Mouse (Mus musculus): Measurements from ENCODE around the gene Rack1. TPM values are rescaled to one million over a fixed set of nuclear protein-coding genes. Genes with fewer than 3 reads are reported as not detected.

The Rack1 gene
- polyA plus RNA-seq, 1 experiment = 2,044 TPM

DNA sequence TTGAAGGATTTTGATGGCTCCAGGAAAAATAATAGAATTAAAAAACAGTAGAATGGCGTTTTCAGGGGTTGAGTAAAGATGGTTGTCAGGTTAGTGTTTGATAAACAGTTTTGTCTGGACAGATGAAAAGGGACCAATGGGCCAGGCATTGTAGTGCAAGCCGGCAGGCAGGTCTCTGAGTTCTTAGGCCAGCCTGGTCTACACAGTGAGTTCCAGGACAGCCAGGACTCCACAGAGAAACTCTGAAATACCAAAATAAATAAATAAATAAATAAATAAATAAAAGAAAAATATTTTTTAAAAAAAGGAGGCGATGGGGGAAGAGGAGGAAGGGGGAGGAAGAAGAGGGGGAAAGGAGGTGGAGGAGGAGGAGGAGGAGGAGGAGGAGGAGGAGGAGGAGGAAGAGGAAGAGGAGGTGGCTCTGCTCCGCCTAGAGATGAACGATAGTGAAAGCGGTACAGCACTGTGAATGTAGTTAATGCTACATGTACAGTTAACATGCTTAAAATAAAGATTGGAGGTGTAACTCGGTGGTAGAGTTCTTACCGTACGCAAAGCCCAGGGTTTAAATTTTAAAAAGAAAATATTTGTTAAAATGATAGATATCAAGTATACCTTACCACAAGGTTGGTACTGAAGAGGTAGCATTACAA is 33.1 kb downstream of the Rack1 start:
- H3K9ac ChIP-seq (ENCODE audit: low read depth, poor library complexity, severe bottlenecking) = no peak overlapping the region
- no peaks in the 10 kb centered on the region for H3K9me3 ChIP-seq (replicated peaks; ENCODE audit: control insufficient read depth, insufficient read depth, low read length, poor library complexity, severe bottlenecking)
- H3K27me3 ChIP-seq (ENCODE audit: control insufficient read depth, insufficient read depth, low read length, poor library complexity, severe bottlenecking) = 0 out of 2 replicates have a peak, but pooled peaks cover 3% of the 10 kb centered on the region
- no peak overlapping the region for H3K27ac ChIP-seq (ENCODE audit: insufficient read depth, low read length)
- H3K36me3 ChIP-seq (ENCODE audit: control insufficient read depth, insufficient read depth, low read length, poor library complexity, severe bottlenecking) = no peaks in the 10 kb centered on the region
- H3K4me1 ChIP-seq (ENCODE audit: control insufficient read depth, insufficient read depth, low read length) = no peaks in the 10 kb centered on the region
- no peak for TF ChIP-seq CTCF (IDR thresholded peaks at IDR 0.05; ENCODE audit: low read depth, low read length)
- TF ChIP-seq POLR2A (IDR thresholded peaks at IDR 0.05; ENCODE audit: insufficient read depth, low read length) = no peak
- TF ChIP-seq EP300 (IDR thresholded peaks at IDR 0.05; ENCODE audit: insufficient read depth, low read depth, low read length) = no peak
- H3K4me3 ChIP-seq (ENCODE audit: low read depth, low read length) = peak overlapping the region; percentile 90

- no peaks in the 10 kb centered on the region for H3K36me3 ChIP-seq (ENCODE audit: control insufficient read depth, insufficient read depth, low read length, poor library complexity, severe bottlenecking)
- H3K9me3 ChIP-seq (replicated peaks; ENCODE audit: control insufficient read depth, insufficient read depth, low read length, poor library complexity, severe bottlenecking) = no peaks in the 10 kb centered on the region
- 0 out of 2 replicates have a peak, but pooled peaks cover 3% of the 10 kb centered on the region for H3K27me3 ChIP-seq (ENCODE audit: control insufficient read depth, insufficient read depth, low read length, poor library complexity, severe bottlenecking)
- no peak for TF ChIP-seq POLR2A (IDR thresholded peaks at IDR 0.05; ENCODE audit: insufficient read depth, low read length)
- 0 out of 2 replicates have a peak, but pooled peaks have one; percentile 16 for TF ChIP-seq EP300 (IDR thresholded peaks at IDR 0.05; ENCODE audit: insufficient read depth, low read depth, low read length)
- H3K4me1 ChIP-seq (ENCODE audit: control insufficient read depth, insufficient read depth, low read length) = no peaks in the 10 kb centered on the region
- 0 out of 2 replicates have a peak overlapping the region, but pooled peaks have one; percentile 24 for H3K27ac ChIP-seq (ENCODE audit: insufficient read depth, low read length)
- peak overlapping the region; percentile 92 for H3K9ac ChIP-seq (ENCODE audit: low read depth, poor library complexity, severe bottlenecking)
- H3K4me3 ChIP-seq (ENCODE audit: low read depth, low read length) = peak overlapping the region; percentile 90
Measured at GRCm38 (mm10) chr11:48833731-48834639, 33.9 kb downstream of the Rack1 start.

DNA sequence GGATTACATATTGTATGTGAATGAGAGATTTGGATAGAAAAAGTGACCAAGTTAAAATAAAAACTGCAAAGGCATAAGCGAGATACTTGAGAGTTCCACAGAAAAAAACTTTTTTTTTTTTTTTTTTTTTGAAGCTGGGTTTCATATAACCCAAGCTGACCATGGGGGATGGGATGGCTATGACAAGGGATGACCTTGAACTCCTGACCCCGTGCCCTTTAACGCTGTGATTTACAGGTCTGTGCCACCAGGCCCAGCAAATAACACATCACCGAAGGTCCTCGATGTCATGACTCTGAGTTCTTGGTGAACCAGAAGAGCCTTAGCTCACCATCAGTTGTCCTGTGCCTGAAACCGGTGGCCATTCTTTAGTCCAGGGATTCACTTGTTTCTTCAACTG is 35.8 kb downstream of the Rack1 start:
- Histone ChIP-seq H3K4me3 (ENCODE audit: low read depth, low read length) (no peak overlapping the region), H3K36me3 (ENCODE audit: control insufficient read depth, insufficient read depth, low read length, poor library complexity, severe bottlenecking) (no peaks in the 10 kb centered on the region), H3K9me3 (replicated peaks; ENCODE audit: control insufficient read depth, insufficient read depth, low read length, poor library complexity, severe bottlenecking) (no peaks in the 10 kb centered on the region), H3K9ac (ENCODE audit: low read depth, poor library complexity, severe bottlenecking) (no peak overlapping the region), H3K27ac (ENCODE audit: insufficient read depth, low read length) (no peak overlapping the region), H3K27me3 (ENCODE audit: control insufficient read depth, insufficient read depth, low read length, poor library complexity, severe bottlenecking) (0 out of 2 replicates have a peak, but pooled peaks cover 3% of the 10 kb centered on the region), H3K4me1 (ENCODE audit: control insufficient read depth, insufficient read depth, low read length) (peaks cover 2% of the 10 kb centered on the region)
- TF ChIP-seq CTCF (IDR thresholded peaks at IDR 0.05; ENCODE audit: low read depth, low read length) (no peak), POLR2A (IDR thresholded peaks at IDR 0.05; ENCODE audit: insufficient read depth, low read length) (no peak), EP300 (IDR thresholded peaks at IDR 0.05; ENCODE audit: insufficient read depth, low read depth, low read length) (no peak)

DNA sequence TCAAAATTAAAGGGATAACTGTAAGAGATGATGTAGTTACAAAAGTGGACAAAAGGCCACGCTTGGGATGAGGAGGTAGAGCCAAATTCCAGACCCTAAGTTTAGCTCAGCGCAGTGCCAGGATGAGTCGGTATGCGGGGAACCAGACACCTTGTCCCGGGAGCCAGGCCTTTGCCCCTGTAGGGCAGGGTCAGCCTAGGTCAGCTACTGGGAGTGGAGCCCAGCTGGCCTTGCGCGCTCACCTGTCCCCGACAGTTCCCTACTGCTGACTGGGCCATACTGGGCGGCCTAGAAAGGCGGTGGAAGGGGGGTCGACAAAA is 36.8 kb downstream of the Rack1 start:
- peak overlapping the region; percentile 72 for H3K9ac ChIP-seq (ENCODE audit: low read depth, poor library complexity, severe bottlenecking)
- TF ChIP-seq CTCF (IDR thresholded peaks at IDR 0.05; ENCODE audit: low read depth, low read length) (no peak), EP300 (IDR thresholded peaks at IDR 0.05; ENCODE audit: insufficient read depth, low read depth, low read length) (no peak), POLR2A (IDR thresholded peaks at IDR 0.05; ENCODE audit: insufficient read depth, low read length) (no peak)
- H3K27me3 ChIP-seq (ENCODE audit: control insufficient read depth, insufficient read depth, low read length, poor library complexity, severe bottlenecking) = 0 out of 2 replicates have a peak, but pooled peaks cover 3% of the 10 kb centered on the region
- peak overlapping the region; percentile 77 for H3K4me3 ChIP-seq (ENCODE audit: low read depth, low read length)
- H3K36me3 ChIP-seq (ENCODE audit: control insufficient read depth, insufficient read depth, low read length, poor library complexity, severe bottlenecking) = no peaks in the 10 kb centered on the region
- no peak overlapping the region for H3K27ac ChIP-seq (ENCODE audit: insufficient read depth, low read length)
- H3K4me1 ChIP-seq (ENCODE audit: control insufficient read depth, insufficient read depth, low read length) = peaks cover 2% of the 10 kb centered on the region
- H3K9me3 ChIP-seq (replicated peaks; ENCODE audit: control insufficient read depth, insufficient read depth, low read length, poor library complexity, severe bottlenecking) = no peaks in the 10 kb centered on the region

- peak overlapping the region; percentile 72 for H3K9ac ChIP-seq (ENCODE audit: low read depth, poor library complexity, severe bottlenecking)
- 0 out of 2 replicates have a peak, but pooled peaks cover 3% of the 10 kb centered on the region for H3K27me3 ChIP-seq (ENCODE audit: control insufficient read depth, insufficient read depth, low read length, poor library complexity, severe bottlenecking)
- H3K4me1 ChIP-seq (ENCODE audit: control insufficient read depth, insufficient read depth, low read length) = peaks cover 2% of the 10 kb centered on the region
- no peaks in the 10 kb centered on the region for H3K36me3 ChIP-seq (ENCODE audit: control insufficient read depth, insufficient read depth, low read length, poor library complexity, severe bottlenecking)
- no peak overlapping the region for H3K27ac ChIP-seq (ENCODE audit: insufficient read depth, low read length)
- TF ChIP-seq CTCF (IDR thresholded peaks at IDR 0.05; ENCODE audit: low read depth, low read length) = no peak
- no peak for TF ChIP-seq POLR2A (IDR thresholded peaks at IDR 0.05; ENCODE audit: insufficient read depth, low read length)
- TF ChIP-seq EP300 (IDR thresholded peaks at IDR 0.05; ENCODE audit: insufficient read depth, low read depth, low read length) = no peak
- H3K9me3 ChIP-seq (replicated peaks; ENCODE audit: control insufficient read depth, insufficient read depth, low read length, poor library complexity, severe bottlenecking) = no peaks in the 10 kb centered on the region
- peak overlapping the region; percentile 77 for H3K4me3 ChIP-seq (ENCODE audit: low read depth, low read length)
Measured at GRCm38 (mm10) chr11:48837310-48838180, 37.4 kb downstream of the Rack1 start.

Data from ES-Bruce4 (cell line).